Mouse (Mus musculus) spleen, adult 2 months (tissue): ENCODE measurements around the gene Tpx2.

Experiments used
- CTCF ChIP-seq: fragments of 200-500 bp; IDR thresholded peaks from 2 replicates; pipeline ENCODE4 v1.5.1; 2011; ENCODE audit warnings: mild to moderate bottlenecking, inconsistent platforms; ENCODE audit not compliant: insufficient read depth, insufficient read length, insufficient replicate concordance; ENCODE audit errors: extremely low read depth
- POLR2A ChIP-seq: fragments of 200-500 bp; IDR thresholded peaks from 2 replicates; pipeline ENCODE4 v1.6.1; 2011; ENCODE audit warnings: low read depth, low read length, inconsistent platforms

- TF ChIP-seq POLR2A, result no peak
- TF ChIP-seq CTCF, result no peak
These were observed 44.7 kb upstream of the Tpx2 start for GRCm38 (mm10) chr2:152803081-152803480.
